Mouse (Mus musculus) E14TG2a.4 (cell line): ENCODE measurements around the gene Kcnj2.

Experiments
- CTCF ChIP-seq: conservative IDR thresholded peaks from 2 replicates; pipeline ENCODE4 v1.5.1; 2014; ENCODE audit warnings: low read length
- NANOG ChIP-seq: IDR thresholded peaks from 2 replicates; pipeline ENCODE4 v1.6.1; 2014; ENCODE audit warnings: borderline replicate concordance, low read length, mixed read lengths
- POU5F1 ChIP-seq: IDR thresholded peaks from 2 replicates; pipeline ENCODE4 v1.6.1; 2014; ENCODE audit warnings: low read length, borderline replicate concordance

GRCm38 (mm10) chr11:111070460-111070859, 4.5 kb downstream of the Kcnj2 start:
- no peak for TF ChIP-seq CTCF
- TF ChIP-seq POU5F1, result no peak
- TF ChIP-seq NANOG, result no peak
